Mouse (Mus musculus) forebrain, embryonic 13.5 days (tissue): ENCODE results near the gene Irf6. TPM values are rescaled to one million over a fixed set of nuclear protein-coding genes. Genes with fewer than 3 reads are reported as not detected.

Source experiments
- ATAC-seq: fragments of 200-750 bp; cut with Nextera tagmentation; 2 replicates; pipeline ENCODE4 v1.8.0; 2017
- H3K27ac ChIP-seq: fragments of 300-500 bp; sonication (generic); 2 replicates; pipeline ENCODE4 v1.5.1; 2015; ENCODE audit warnings: inconsistent platforms, mild to moderate bottlenecking, moderate library complexity
- H3K27me3 ChIP-seq: fragments of 300-500 bp; sonication (generic); 2 replicates; pipeline ENCODE4 v1.6.1; 2015; ENCODE audit warnings: mild to moderate bottlenecking, inconsistent platforms
- H3K36me3 ChIP-seq: fragments of 300-500 bp; sonication (generic); 2 replicates; pipeline ENCODE4 v1.6.1; 2015; ENCODE audit warnings: mild to moderate bottlenecking, inconsistent platforms; ENCODE audit not compliant: poor library complexity, severe bottlenecking
- H3K4me1 ChIP-seq: fragments of 300-500 bp; sonication (generic); 2 replicates; pipeline ENCODE4 v1.6.1; 2015; ENCODE audit warnings: inconsistent platforms
- H3K4me2 ChIP-seq: fragments of 300-500 bp; sonication (generic); 2 replicates; pipeline ENCODE4 v1.6.1; 2015; ENCODE audit warnings: inconsistent platforms, mild to moderate bottlenecking, moderate library complexity
- H3K4me3 ChIP-seq: fragments of 300-500 bp; sonication (generic); 2 replicates; pipeline ENCODE4 v1.5.1; 2015; ENCODE audit warnings: mild to moderate bottlenecking, inconsistent platforms
- H3K9ac ChIP-seq: fragments of 300-500 bp; sonication (generic); 2 replicates; pipeline ENCODE4 v1.6.1; 2015; ENCODE audit warnings: mild to moderate bottlenecking, inconsistent platforms
- H3K9me3 ChIP-seq: fragments of 300-500 bp; sonication (generic); replicated peaks from 2 replicates; pipeline ENCODE4 v1.6.1; 2016; ENCODE audit warnings: inconsistent platforms
- WGBS: fragments of 180-500 bp; shearing (Covaris S2); methylation state at CpG from one replicate; pipeline ENCODE4 v1.1.7; 2015; 5-methylcytosine and 5-hydroxymethylcytosine counted together
- polyA plus RNA-seq: library from polyadenylated mRNA; unstranded; fragments of >200 nt; fragmentation: Nextera tagmentation; extraction: Ambion mirVana; gene quantifications from 2 replicates; pipeline ENCODE4 v1.2.1, GENCODE M21; 2015

Irf6 gene
- polyA plus RNA-seq, 1 experiment from 2014 or later: 0.79 TPM

GRCm38 (mm10) chr1:193157111-193157492, 4.2 kb downstream of the Irf6 start:
- H3K9ac ChIP-seq: no peak overlapping the region
- no peak for ATAC-seq

GRCm38 (mm10) chr1:193159163-193159562, 6.3 kb downstream of the Irf6 start:
- H3K9ac ChIP-seq: no peak overlapping the region
- H3K9me3 ChIP-seq: no peaks in the 10 kb centered on the region
- H3K36me3 ChIP-seq: no peaks in the 10 kb centered on the region
- H3K4me1 ChIP-seq: peaks cover 8% of the 10 kb centered on the region
- H3K4me2 ChIP-seq: no peak overlapping the region
- no peak overlapping the region for H3K27ac ChIP-seq
- H3K4me3 ChIP-seq: no peak overlapping the region
- no peak for ATAC-seq
- WGBS: 61% methylated on average over 3 of the region's 3 CpGs
- peaks cover 21% of the 10 kb centered on the region for H3K27me3 ChIP-seq

More at GRCm38 (mm10) chr1:193157111-193157492, 4.2 kb downstream of the Irf6 start:
- WGBS: 85% methylated on average over 8 of the region's 8 CpGs
- Histone ChIP-seq H3K4me2 (no peak overlapping the region), H3K9me3 (no peaks in the 10 kb centered on the region), H3K27ac (no peak overlapping the region), H3K4me1 (peaks cover 12% of the 10 kb centered on the region), H3K4me3 (no peak overlapping the region), H3K36me3 (no peaks in the 10 kb centered on the region), H3K27me3 (peaks cover 41% of the 10 kb centered on the region)

- ATAC-seq: no peak
- Histone ChIP-seq H3K27ac (no peak overlapping the region), H3K4me3 (no peak overlapping the region), H3K4me1 (peaks cover 8% of the 10 kb centered on the region), H3K27me3 (peaks cover 16% of the 10 kb centered on the region), H3K36me3 (no peaks in the 10 kb centered on the region), H3K4me2 (no peak overlapping the region), H3K9ac (no peak overlapping the region), H3K9me3 (no peaks in the 10 kb centered on the region)
- 76% methylated on average over 1 of the region's 1 CpGs for WGBS
Observed at GRCm38 (mm10) chr1:193159613-193160012, 6.7 kb downstream of the Irf6 start.

DNA sequence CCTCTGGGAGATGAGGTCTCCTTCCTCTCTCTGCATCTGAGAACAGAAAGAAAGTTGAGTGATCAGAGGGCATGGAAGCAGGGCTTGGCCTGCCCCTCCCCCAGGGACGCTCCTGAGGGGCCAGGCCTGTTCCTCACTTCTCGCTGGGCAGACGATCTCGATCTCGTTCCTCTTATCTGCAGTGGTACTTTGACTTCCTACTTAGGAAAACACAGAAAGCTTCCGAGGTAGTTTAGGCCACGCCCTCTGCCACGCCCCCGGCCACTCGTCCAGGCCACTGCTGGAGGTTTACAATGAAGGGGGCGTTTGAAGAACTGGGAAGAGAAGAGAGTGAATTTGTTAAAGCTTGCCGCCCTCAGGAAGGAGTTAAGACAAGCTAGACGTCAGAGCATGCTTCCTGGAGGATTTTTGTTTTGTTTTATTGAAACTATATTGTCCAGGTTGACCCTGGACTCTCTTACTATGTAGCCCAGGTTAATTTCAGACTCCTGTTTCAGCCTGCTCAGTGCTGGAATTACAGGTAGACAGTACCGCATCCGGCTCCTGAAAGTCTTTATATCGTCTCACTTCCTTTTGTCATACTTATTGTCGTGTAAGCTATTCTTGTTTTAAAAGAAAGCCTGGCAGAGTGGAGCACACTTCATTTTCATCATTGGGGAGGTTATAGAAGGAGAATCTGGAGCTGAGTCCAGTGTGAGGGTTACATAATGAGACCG, 7.6 kb downstream of the Irf6 start:
- H3K9ac ChIP-seq: peak overlapping the region; percentile 55; the same call in 1 of the 2 replicates
- peaks cover 9% of the 10 kb centered on the region for H3K27me3 ChIP-seq
- no peak overlapping the region for H3K27ac ChIP-seq
- H3K36me3 ChIP-seq: no peaks in the 10 kb centered on the region
- no peak for ATAC-seq
- H3K4me1 ChIP-seq: peaks cover 8% of the 10 kb centered on the region
- H3K4me3 ChIP-seq: no peak overlapping the region
- H3K9me3 ChIP-seq: no peaks in the 10 kb centered on the region
- H3K4me2 ChIP-seq: peak overlapping the region; percentile 45
- 15% methylated on average over 18 of the region's 18 CpGs for WGBS

- Histone ChIP-seq H3K4me3 (no peak within 1 kb of the TSS), H3K4me2 (no peak within 1 kb of the TSS), H3K9me3 (no peaks in the 10 kb centered on the region), H3K36me3 (no peaks in the 10 kb centered on the region), H3K27me3 (no peaks in the 10 kb centered on the region), H3K4me1 (peaks cover 22% of the 10 kb centered on the region), H3K27ac (no peak within 1 kb of the TSS), H3K9ac (no peak within 1 kb of the TSS)
- 96% methylated on average over 3 of the region's 3 CpGs for WGBS
- ATAC-seq: no peak
Observed at GRCm38 (mm10) chr1:193167746-193168145, 14.8 kb downstream of the Irf6 start, which contains the start of gene A130010J15Rik. TSS of gene A130010J15Rik (plus strand) at chr1:193168046.

DNA sequence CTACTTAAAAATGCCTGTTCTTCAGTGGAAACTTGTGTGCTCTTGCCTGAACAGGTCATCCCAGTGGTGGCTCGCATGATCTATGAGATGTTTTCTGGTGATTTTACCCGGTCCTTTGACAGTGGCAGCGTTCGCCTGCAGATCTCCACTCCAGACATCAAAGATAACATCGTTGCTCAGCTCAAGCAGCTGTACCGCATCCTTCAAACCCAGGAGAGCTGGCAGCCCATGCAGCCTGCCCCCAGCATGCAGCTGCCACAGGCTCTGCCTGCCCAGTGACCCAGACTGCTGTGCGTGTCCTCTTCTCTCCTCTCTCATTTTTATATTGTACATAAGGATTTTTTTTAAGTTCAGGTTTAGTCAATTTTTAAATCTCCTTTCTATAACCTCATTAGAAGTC, 16.3 kb downstream of the Irf6 start:
- Histone ChIP-seq H3K4me1 (peaks cover 28% of the 10 kb centered on the region), H3K36me3 (no peaks in the 10 kb centered on the region), H3K4me3 (no peak overlapping the region), H3K27ac (no peak overlapping the region), H3K9me3 (no peaks in the 10 kb centered on the region), H3K4me2 (no peak overlapping the region), H3K27me3 (no peaks in the 10 kb centered on the region), H3K9ac (no peak overlapping the region)
- 92% methylated on average over 7 of the region's 7 CpGs for WGBS
- no peak for ATAC-seq

DNA sequence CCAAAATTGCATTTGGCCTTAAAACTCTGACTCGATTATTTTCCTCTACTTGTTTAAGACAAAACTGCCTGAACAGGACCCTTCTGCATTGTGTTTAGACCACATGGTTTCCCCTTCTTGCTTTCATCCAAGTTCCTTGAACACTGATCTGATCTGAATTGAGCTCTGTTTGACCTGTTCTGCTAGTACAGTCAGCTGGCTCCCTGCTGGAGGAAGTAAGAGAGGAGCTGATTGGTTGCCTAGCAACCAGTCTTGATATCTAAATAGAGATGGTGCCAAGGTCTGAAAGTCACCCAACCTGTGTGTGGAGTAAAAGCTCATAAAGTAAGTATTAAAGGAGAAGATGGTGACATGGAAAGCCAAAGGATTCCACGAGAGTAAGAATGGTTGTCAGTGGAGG, 16.9 kb downstream of the Irf6 start:
- Histone ChIP-seq H3K27ac (no peak overlapping the region), H3K4me1 (peaks cover 34% of the 10 kb centered on the region), H3K4me2 (no peak overlapping the region), H3K4me3 (no peak overlapping the region), H3K27me3 (no peaks in the 10 kb centered on the region), H3K9ac (no peak overlapping the region), H3K9me3 (no peaks in the 10 kb centered on the region), H3K36me3 (no peaks in the 10 kb centered on the region)
- no peak for ATAC-seq
- 71% methylated on average over 2 of the region's 2 CpGs for WGBS

DNA sequence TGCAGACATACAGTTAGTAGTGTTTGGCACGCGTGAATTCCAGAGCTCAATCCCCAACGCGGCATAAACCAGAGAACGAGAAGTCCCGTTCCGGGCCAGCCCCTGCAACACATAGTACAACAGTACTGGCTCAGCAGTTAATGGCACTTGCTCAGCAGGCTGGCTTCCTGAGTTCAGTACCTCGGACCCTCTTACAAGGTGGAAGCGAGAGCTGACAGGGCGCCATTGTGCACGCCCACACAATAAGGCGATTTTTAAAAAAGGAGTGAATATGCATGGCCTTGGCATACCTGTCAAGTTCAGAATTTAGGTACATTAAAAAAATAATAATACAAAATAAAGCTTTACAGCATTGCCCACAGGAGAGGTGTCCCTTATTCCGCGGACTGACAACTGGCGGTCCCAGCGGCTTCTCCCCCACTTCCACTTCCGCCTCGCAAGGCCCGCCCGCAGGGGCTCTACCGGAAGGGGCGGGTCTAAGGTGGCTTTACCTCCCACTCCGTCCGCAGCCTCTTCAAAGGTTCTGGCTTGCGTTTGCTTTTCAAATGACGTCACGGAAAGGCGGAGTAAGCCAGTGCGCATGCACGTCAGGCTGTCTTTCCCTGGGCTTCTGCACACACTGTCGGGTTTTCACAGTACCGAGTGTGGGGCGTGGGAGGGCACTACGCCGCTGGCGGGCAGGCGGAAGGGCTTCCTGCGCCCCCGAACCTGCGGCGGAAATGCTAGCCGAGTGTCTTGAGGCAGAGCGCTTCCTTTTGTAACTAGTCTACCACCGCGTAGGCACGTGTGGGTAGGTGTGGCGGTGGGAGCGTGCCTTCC, 20.3 kb downstream of the Irf6 start:
- Histone ChIP-seq H3K9ac (peak overlapping the region; percentile 89), H3K4me2 (peak overlapping the region; percentile 70), H3K4me1 (peaks cover 43% of the 10 kb centered on the region), H3K27me3 (no peaks in the 10 kb centered on the region), H3K9me3 (no peaks in the 10 kb centered on the region), H3K4me3 (peak overlapping the region; percentile 78), H3K27ac (peak overlapping the region; percentile 71), H3K36me3 (no peaks in the 10 kb centered on the region)
- under 1% methylated on average over 48 of the region's 48 CpGs for WGBS
- peak; percentile 99 for ATAC-seq

DNA sequence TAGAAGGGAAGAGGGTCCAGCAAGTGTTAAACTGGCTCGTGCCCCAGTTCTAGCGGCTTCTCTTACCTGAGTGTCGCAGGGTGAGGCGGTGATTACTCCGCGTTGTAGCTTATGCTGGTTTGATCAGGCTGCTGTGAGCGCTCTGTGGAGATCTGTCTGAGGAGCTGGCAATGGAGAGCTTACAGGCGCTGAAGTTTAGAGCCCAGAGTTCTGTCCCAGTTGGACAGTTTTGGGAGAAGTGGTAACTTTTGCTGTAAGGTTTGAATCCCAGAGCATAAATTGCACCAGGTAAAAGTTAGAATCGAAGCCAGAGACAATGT, 20.9 kb downstream of the Irf6 start:
- Histone ChIP-seq H3K27ac (peak overlapping the region; percentile 71), H3K9ac (peak overlapping the region; percentile 73), H3K36me3 (no peaks in the 10 kb centered on the region), H3K4me2 (peak overlapping the region; percentile 70), H3K4me1 (peaks cover 43% of the 10 kb centered on the region), H3K27me3 (no peaks in the 10 kb centered on the region), H3K4me3 (peak overlapping the region; percentile 78), H3K9me3 (no peaks in the 10 kb centered on the region)
- 18% methylated on average over 9 of the region's 9 CpGs for WGBS
- ATAC-seq: no peak

- 0 out of 2 replicates have a peak overlapping the region, but pooled peaks have one; percentile 71 for H3K27ac ChIP-seq
- WGBS: 91% methylated on average over 13 of the region's 13 CpGs
- peak overlapping the region; percentile 78; the same call in 1 of the 2 replicates for H3K4me3 ChIP-seq
- no peaks in the 10 kb centered on the region for H3K9me3 ChIP-seq
- ATAC-seq: no peak
- H3K4me1 ChIP-seq: peaks cover 43% of the 10 kb centered on the region
- no peaks in the 10 kb centered on the region for H3K36me3 ChIP-seq
- H3K27me3 ChIP-seq: no peaks in the 10 kb centered on the region
- peak overlapping the region; percentile 73 for H3K9ac ChIP-seq
- peak overlapping the region; percentile 70 for H3K4me2 ChIP-seq
Observed at GRCm38 (mm10) chr1:193174143-193174733, 21.3 kb downstream of the Irf6 start.

GRCm38 (mm10) chr1:193181104-193181503, 28.2 kb downstream of the Irf6 start:
- no peak for ATAC-seq
- Histone ChIP-seq H3K36me3 (no peaks in the 10 kb centered on the region), H3K4me2 (no peak overlapping the region), H3K9ac (no peak overlapping the region), H3K4me1 (no peaks in the 10 kb centered on the region; the same call in 1 of the 2 replicates), H3K27ac (no peak overlapping the region), H3K27me3 (0 out of 2 replicates have a peak, but pooled peaks cover 6% of the 10 kb centered on the region), H3K4me3 (no peak overlapping the region), H3K9me3 (no peaks in the 10 kb centered on the region)
- WGBS: 84% methylated on average over 3 of the region's 3 CpGs

DNA sequence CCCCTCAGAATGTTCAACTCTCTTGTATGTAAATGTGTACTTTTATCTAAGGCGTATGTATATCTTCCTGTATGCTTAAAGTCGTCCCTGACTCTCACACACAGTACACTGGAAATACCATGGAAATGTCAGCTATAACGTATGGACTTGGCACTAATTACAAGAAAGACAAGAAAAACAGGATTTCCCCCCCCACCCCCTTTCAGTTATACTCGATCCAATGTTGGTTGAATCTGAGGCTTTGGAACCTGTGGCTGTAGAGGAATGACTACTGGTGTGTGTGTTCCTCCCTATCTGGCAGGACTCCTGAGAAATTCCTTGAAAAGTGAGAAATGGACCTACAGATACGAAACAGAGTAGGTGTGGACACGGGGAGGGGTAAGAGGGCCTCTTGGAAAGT, 35.3 kb downstream of the Irf6 start:
- Histone ChIP-seq H3K4me2 (no peak overlapping the region), H3K9ac (no peak overlapping the region), H3K4me3 (no peak overlapping the region), H3K27me3 (0 out of 2 replicates have a peak, but pooled peaks cover 6% of the 10 kb centered on the region), H3K4me1 (peaks cover 14% of the 10 kb centered on the region), H3K27ac (no peak overlapping the region), H3K36me3 (no peaks in the 10 kb centered on the region), H3K9me3 (no peaks in the 10 kb centered on the region)
- WGBS: 90% methylated on average over 6 of the region's 6 CpGs
- ATAC-seq: no peak
